Mouse (Mus musculus) midbrain, embryonic 12.5 days (tissue): ENCODE data around the gene Olfr536. TPM values are rescaled to one million over a fixed set of nuclear protein-coding genes. Genes with fewer than 3 reads are reported as not detected.
"Not testable (repeated sequence)": the region's sequence is repeated elsewhere in the genome, so short reads cannot be mapped to it uniquely, and the experiment has no call there.

ENCODE experiments used
- ATAC-seq: fragments of 200-750 bp; cut with Nextera tagmentation; 2 replicates; pipeline ENCODE4 v1.8.0; 2017; ENCODE audit warnings: low read depth, moderate TSS enrichment, moderate library complexity; ENCODE audit not compliant: low FRiP score
- H3K27ac ChIP-seq: fragments of 300-500 bp; sonication (generic); replicated peaks from 2 replicates; pipeline ENCODE4 v1.5.1; 2016; ENCODE audit warnings: mild to moderate bottlenecking
- H3K27me3 ChIP-seq: fragments of 300-500 bp; sonication (generic); 2 replicates; pipeline ENCODE4 v1.6.1; 2016; ENCODE audit warnings: mild to moderate bottlenecking
- H3K36me3 ChIP-seq: fragments of 300-500 bp; sonication (generic); 2 replicates; pipeline ENCODE4 v1.6.1; 2016
- H3K4me1 ChIP-seq: fragments of 300-500 bp; sonication (generic); 2 replicates; pipeline ENCODE4 v1.6.1; 2016
- H3K4me2 ChIP-seq: fragments of 300-500 bp; sonication (generic); replicated peaks from 2 replicates; pipeline ENCODE4 v1.6.1; 2016; ENCODE audit warnings: mild to moderate bottlenecking, moderate library complexity
- H3K4me3 ChIP-seq: fragments of 300-500 bp; sonication (generic); 2 replicates; pipeline ENCODE4 v1.5.1; 2016; ENCODE audit warnings: mild to moderate bottlenecking
- H3K9ac ChIP-seq: fragments of 300-500 bp; sonication (generic); replicated peaks from 2 replicates; pipeline ENCODE4 v1.6.1; 2016; ENCODE audit warnings: mild to moderate bottlenecking, moderate library complexity
- H3K9me3 ChIP-seq: fragments of 300-500 bp; sonication (generic); 2 replicates; pipeline ENCODE4 v1.6.1; 2016; ENCODE audit warnings: mild to moderate bottlenecking
- WGBS: fragments of 180-500 bp; shearing (Covaris S2); methylation state at CpG from one replicate; pipeline ENCODE4 v1.1.7; 2016; 5-methylcytosine and 5-hydroxymethylcytosine counted together
- polyA plus RNA-seq: library from polyadenylated mRNA; unstranded; fragments of >200 nt; fragmentation: Nextera tagmentation; extraction: Ambion mirVana; gene quantifications from 2 replicates; pipeline ENCODE4 v1.2.1, GENCODE M21; 2016

Olfr536 gene
- polyA plus RNA-seq, result not detected in 2 replicates

GRCm38 (mm10) chr7:140507346-140508021 lies at the start of gene Olfr536:
Gene Olfr536, minus strand, starts transcription at chr7:140507396.
- 78% methylated on average over 1 of the region's 2 CpGs for WGBS
- H3K36me3 ChIP-seq, H3K27ac ChIP-seq, H3K9me3 ChIP-seq, H3K4me3 ChIP-seq, H3K9ac ChIP-seq, H3K4me1 ChIP-seq, H3K27me3 ChIP-seq, H3K4me2 ChIP-seq, ATAC-seq: not testable (repeated sequence)

DNA sequence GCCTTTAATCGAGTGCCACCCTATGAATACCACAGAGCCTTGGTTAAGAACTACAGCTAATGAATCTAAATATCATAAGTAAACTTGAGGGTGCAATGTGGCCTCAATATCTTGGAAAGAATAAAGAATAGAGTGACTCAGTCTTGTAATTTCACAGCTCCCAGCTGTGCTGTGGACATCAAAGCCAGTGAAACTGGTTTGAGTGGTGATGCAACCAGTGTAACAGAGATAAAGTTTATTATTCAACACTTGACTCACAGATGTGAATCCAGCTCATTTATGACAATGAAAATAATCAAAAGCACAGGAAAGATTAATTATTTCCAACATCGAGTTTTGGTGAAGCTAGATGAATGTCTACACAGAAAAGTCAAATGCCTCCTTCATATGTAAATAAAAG lies 32.5 kb upstream of the Olfr536 start:
- Histone ChIP-seq H3K27ac (no peak overlapping the region), H3K27me3 (no peaks in the 10 kb centered on the region), H3K4me2 (no peak overlapping the region), H3K9me3 (no peaks in the 10 kb centered on the region), H3K4me1 (no peaks in the 10 kb centered on the region), H3K36me3 (no peaks in the 10 kb centered on the region), H3K9ac (no peak overlapping the region), H3K4me3 (no peak overlapping the region)
- WGBS, result 83% methylated on average over 2 of the region's 2 CpGs
- no peak for ATAC-seq

GRCm38 (mm10) chr7:140494702-140495101 lies 12.5 kb downstream of the Olfr536 start:
- H3K9me3 ChIP-seq, result no peaks in the 10 kb centered on the region
- H3K4me2 ChIP-seq, result no peak overlapping the region
- no peaks in the 10 kb centered on the region for H3K4me1 ChIP-seq
- H3K27me3 ChIP-seq, result no peaks in the 10 kb centered on the region
- no peak for ATAC-seq
- H3K36me3 ChIP-seq, result no peaks in the 10 kb centered on the region
- H3K9ac ChIP-seq, result no peak overlapping the region
- no peak overlapping the region for H3K4me3 ChIP-seq
- H3K27ac ChIP-seq, result no peak overlapping the region

GRCm38 (mm10) chr7:140494231-140494630 lies 13.0 kb downstream of the Olfr536 start:
- WGBS, result 45% methylated on average over 2 of the region's 2 CpGs
- no peak overlapping the region for H3K27ac ChIP-seq
- no peak for ATAC-seq
- no peaks in the 10 kb centered on the region for H3K36me3 ChIP-seq
- H3K9me3 ChIP-seq, result no peaks in the 10 kb centered on the region
- no peaks in the 10 kb centered on the region for H3K27me3 ChIP-seq
- H3K4me3 ChIP-seq, result no peak overlapping the region
- no peak overlapping the region for H3K4me2 ChIP-seq
- H3K9ac ChIP-seq, result no peak overlapping the region
- H3K4me1 ChIP-seq, result no peaks in the 10 kb centered on the region

DNA sequence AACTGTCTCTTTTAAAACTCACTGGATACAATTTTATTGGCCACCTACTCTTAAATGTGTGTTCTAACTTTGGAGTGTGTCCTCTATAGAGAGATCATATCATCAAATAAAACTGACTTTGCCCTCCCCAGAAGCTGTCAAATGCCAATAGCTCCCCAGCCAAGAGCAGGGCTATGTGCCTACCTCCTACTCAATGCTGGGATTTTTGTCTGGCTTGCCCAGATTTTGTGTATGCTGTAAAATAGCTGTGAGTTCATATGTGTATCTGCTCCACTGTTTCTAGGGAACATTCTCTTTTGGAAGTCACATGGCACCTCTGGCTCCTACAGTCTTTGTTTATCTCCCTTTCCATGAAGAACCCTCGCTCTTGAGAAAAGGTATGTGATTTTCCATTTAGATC lies 18.2 kb downstream of the Olfr536 start:
- ATAC-seq, result no peak
- Histone ChIP-seq H3K4me1 (no peaks in the 10 kb centered on the region), H3K9ac (no peak overlapping the region), H3K4me3 (no peak overlapping the region), H3K4me2 (no peak overlapping the region), H3K9me3 (no peaks in the 10 kb centered on the region), H3K36me3 (no peaks in the 10 kb centered on the region), H3K27me3 (no peaks in the 10 kb centered on the region), H3K27ac (no peak overlapping the region)
- WGBS, result 92% methylated on average over 1 of the region's 1 CpGs

DNA sequence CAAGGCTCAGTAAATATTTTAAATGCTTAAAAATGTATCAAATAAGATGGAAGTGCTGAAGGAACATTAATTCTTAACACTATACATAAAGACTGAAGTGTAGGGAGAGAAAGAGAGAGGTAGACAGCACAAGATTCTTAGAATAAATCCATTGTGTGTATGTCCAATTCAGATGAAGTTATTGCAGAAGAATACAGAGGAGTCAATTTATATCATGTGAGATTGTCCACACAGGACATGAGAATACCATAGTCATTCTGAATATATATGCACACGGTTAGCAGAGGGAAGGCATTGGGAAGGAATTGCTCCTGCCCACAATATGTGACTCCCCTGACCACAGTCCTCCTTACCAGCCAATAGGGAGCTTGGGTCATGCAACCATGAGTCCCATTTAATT lies 23.3 kb downstream of the Olfr536 start, which contains the start of gene Olfr535:
Gene Olfr535, plus strand, starts transcription at position 301 of the 400 bp plus-strand sequence.
- H3K27ac ChIP-seq, result no peak within 1 kb of the TSS
- H3K4me1 ChIP-seq, result no peaks in the 10 kb centered on the region
- no peak within 1 kb of the TSS for H3K4me2 ChIP-seq
- H3K9me3 ChIP-seq, result no peaks in the 10 kb centered on the region
- H3K36me3 ChIP-seq, result no peaks in the 10 kb centered on the region
- H3K4me3 ChIP-seq, result no peak within 1 kb of the TSS
- no peak within 1 kb of the TSS for H3K9ac ChIP-seq
- H3K27me3 ChIP-seq, result no peaks in the 10 kb centered on the region
- ATAC-seq, result no peak
- WGBS, result 71% methylated on average over 1 of the region's 1 CpGs

GRCm38 (mm10) chr7:140478733-140479132 lies 28.5 kb downstream of the Olfr536 start:
- no peak for ATAC-seq
- WGBS, result 86% methylated on average over 1 of the region's 1 CpGs
- no peak overlapping the region for H3K27ac ChIP-seq
- no peaks in the 10 kb centered on the region for H3K36me3 ChIP-seq
- no peaks in the 10 kb centered on the region for H3K4me1 ChIP-seq
- no peak overlapping the region for H3K9ac ChIP-seq
- H3K27me3 ChIP-seq, result no peaks in the 10 kb centered on the region
- peaks cover 8% of the 10 kb centered on the region; the same call in 1 of the 2 replicates for H3K9me3 ChIP-seq
- H3K4me3 ChIP-seq, result no peak overlapping the region
- no peak overlapping the region for H3K4me2 ChIP-seq

- Histone ChIP-seq H3K27ac (no peak overlapping the region), H3K4me1 (no peaks in the 10 kb centered on the region), H3K9ac (no peak overlapping the region), H3K27me3 (no peaks in the 10 kb centered on the region), H3K4me3 (no peak overlapping the region), H3K36me3 (no peaks in the 10 kb centered on the region), H3K9me3 (peaks cover 8% of the 10 kb centered on the region; the same call in 1 of the 2 replicates), H3K4me2 (no peak overlapping the region)
- 69% methylated on average over 1 of the region's 1 CpGs for WGBS
- ATAC-seq, result no peak
Observed at GRCm38 (mm10) chr7:140477886-140478285, 29.3 kb downstream of the Olfr536 start.

GRCm38 (mm10) chr7:140463070-140463469 lies 44.1 kb downstream of the Olfr536 start, which contains the start of gene Olfr533:
Gene Olfr533, plus strand, starts transcription at chr7:140463370.
- not testable (repeated sequence) for ATAC-seq

More at GRCm38 (mm10) chr7:140463070-140463469, 44.1 kb downstream of the Olfr536 start, which contains the start of gene Olfr533:
- WGBS, result 67% methylated on average over 1 of the region's 1 CpGs
- not testable (repeated sequence) for H3K27me3 ChIP-seq, H3K27ac ChIP-seq, H3K4me3 ChIP-seq, H3K9me3 ChIP-seq, H3K4me2 ChIP-seq, H3K4me1 ChIP-seq, H3K9ac ChIP-seq, H3K36me3 ChIP-seq

Other genes starting within 250 kb of the Olfr536 start
- gene Olfr525, start 186.5 kb downstream of the Olfr536 start, polyA plus RNA-seq, result not detected in 2 replicates
- not detected in 2 replicates for gene Olfr527, start 173.4 kb downstream of the Olfr536 start, polyA plus RNA-seq
- not detected in 2 replicates for gene Olfr60, start 145.7 kb downstream of the Olfr536 start, polyA plus RNA-seq
- not detected in 2 replicates for gene Olfr530, start 131.1 kb downstream of the Olfr536 start, polyA plus RNA-seq
- gene Olfr531, start 104.5 kb downstream of the Olfr536 start, polyA plus RNA-seq, result not detected in 2 replicates
- gene Olfr532, start 85.8 kb downstream of the Olfr536 start, polyA plus RNA-seq, result not detected in 2 replicates
- not detected in 2 replicates for gene Olfr533, start 44.0 kb downstream of the Olfr536 start, polyA plus RNA-seq
- gene Olfr535, start 23.2 kb downstream of the Olfr536 start, polyA plus RNA-seq, result not detected in 2 replicates
- gene Olfr538, start 60.5 kb upstream of the Olfr536 start, polyA plus RNA-seq, result not detected in 2 replicates
- gene Olfr46, start 93.9 kb upstream of the Olfr536 start, polyA plus RNA-seq, result 0.03 TPM in 1 of 2 replicates, not detected in the other
- not detected in 2 replicates for gene Olfr61, start 121.6 kb upstream of the Olfr536 start, polyA plus RNA-seq
- not detected in 2 replicates for gene Olfr53, start 139.1 kb upstream of the Olfr536 start, polyA plus RNA-seq
- gene Olfr539, start 152.5 kb upstream of the Olfr536 start, polyA plus RNA-seq, result not detected in 2 replicates
- not detected in 2 replicates for gene Olfr45, start 174.6 kb upstream of the Olfr536 start, polyA plus RNA-seq
- not detected in 2 replicates for gene Olfr541, start 189.9 kb upstream of the Olfr536 start, polyA plus RNA-seq